Mouse (Mus musculus): ENCODE results near the gene Fes. TPM values are rescaled to one million over a fixed set of nuclear protein-coding genes. Genes with fewer than 3 reads are reported as not detected.

The Fes gene
- polyA plus RNA-seq, 1 experiment from 2014 or later = 6.2 TPM

- Histone ChIP-seq H3K36me3 (peaks cover 17% of the 10 kb centered on the region), H3K9me3 (no peaks in the 10 kb centered on the region), H3K4me2 (peak overlapping the region; percentile 44), H3K27ac (replicated peaks) (no peak overlapping the region), H3K27me3 (peaks cover 25% of the 10 kb centered on the region), H3K4me3 (peak overlapping the region; percentile 29; the same call in 1 of the 2 replicates), H3K9ac (0 out of 2 replicates have a peak overlapping the region, but pooled peaks have one; percentile 31), H3K4me1 (replicated peaks) (peaks cover 24% of the 10 kb centered on the region)
- ATAC-seq (ENCODE audit: low read depth) = peak; percentile 71
- WGBS = 42% methylated on average over 18 of the region's 18 CpGs
Measured at GRCm38 (mm10) chr7:80386235-80386930, 1.4 kb downstream of the Fes start.

GRCm38 (mm10) chr7:80382919-80383318 lies 4.8 kb downstream of the Fes start:
- no peak overlapping the region for H3K9ac ChIP-seq
- peaks cover 22% of the 10 kb centered on the region for H3K27me3 ChIP-seq
- H3K4me2 ChIP-seq = no peak overlapping the region
- H3K27ac ChIP-seq (replicated peaks) = no peak overlapping the region
- no peak for ATAC-seq (ENCODE audit: low read depth)
- H3K4me1 ChIP-seq (replicated peaks) = peaks cover 17% of the 10 kb centered on the region
- no peaks in the 10 kb centered on the region for H3K36me3 ChIP-seq
- no peak overlapping the region for H3K4me3 ChIP-seq
- H3K9me3 ChIP-seq = no peaks in the 10 kb centered on the region
- 76% methylated on average over 11 of the region's 11 CpGs for WGBS

- 61% methylated on average over 13 of the region's 13 CpGs for WGBS
- Histone ChIP-seq H3K4me2 (no peak overlapping the region), H3K36me3 (no peaks in the 10 kb centered on the region), H3K27ac (replicated peaks) (no peak overlapping the region), H3K4me1 (replicated peaks) (no peaks in the 10 kb centered on the region; the same call in 1 of the 2 replicates), H3K27me3 (peaks cover 8% of the 10 kb centered on the region; the same call in 1 of the 2 replicates), H3K9me3 (no peaks in the 10 kb centered on the region), H3K4me3 (no peak overlapping the region), H3K9ac (no peak overlapping the region)
- no peak for ATAC-seq (ENCODE audit: low read depth)
Measured at GRCm38 (mm10) chr7:80379531-80379930, 8.2 kb downstream of the Fes start.

GRCm38 (mm10) chr7:80377471-80377870 lies 10.3 kb downstream of the Fes start:
- Histone ChIP-seq H3K9me3 (no peaks in the 10 kb centered on the region), H3K36me3 (no peaks in the 10 kb centered on the region), H3K4me1 (replicated peaks) (no peaks in the 10 kb centered on the region; the same call in 1 of the 2 replicates), H3K27me3 (peaks cover 8% of the 10 kb centered on the region; the same call in 1 of the 2 replicates), H3K4me2 (no peak overlapping the region), H3K4me3 (no peak overlapping the region), H3K27ac (replicated peaks) (no peak overlapping the region), H3K9ac (no peak overlapping the region)
- 34% methylated on average over 6 of the region's 6 CpGs for WGBS
- no peak for ATAC-seq (ENCODE audit: low read depth)

GRCm38 (mm10) chr7:80376192-80376591 lies 11.6 kb downstream of the Fes start:
- ATAC-seq (ENCODE audit: low read depth) = no peak
- no peak overlapping the region for H3K4me2 ChIP-seq
- H3K27ac ChIP-seq (replicated peaks) = no peak overlapping the region
- H3K9me3 ChIP-seq = no peaks in the 10 kb centered on the region
- H3K27me3 ChIP-seq = no peaks in the 10 kb centered on the region
- no peak overlapping the region for H3K4me3 ChIP-seq
- 61% methylated on average over 10 of the region's 10 CpGs for WGBS
- H3K36me3 ChIP-seq = no peaks in the 10 kb centered on the region
- no peak overlapping the region for H3K9ac ChIP-seq
- no peaks in the 10 kb centered on the region; the same call in 1 of the 2 replicates for H3K4me1 ChIP-seq (replicated peaks)

GRCm38 (mm10) chr7:80375376-80376039 lies 12.2 kb downstream of the Fes start:
- Histone ChIP-seq H3K4me3 (no peak overlapping the region), H3K4me2 (no peak overlapping the region), H3K36me3 (no peaks in the 10 kb centered on the region), H3K4me1 (replicated peaks) (peaks cover under 1% of the 10 kb centered on the region; the same call in 1 of the 2 replicates), H3K9ac (no peak overlapping the region), H3K9me3 (no peaks in the 10 kb centered on the region), H3K27me3 (no peaks in the 10 kb centered on the region), H3K27ac (replicated peaks) (no peak overlapping the region)
- ATAC-seq (ENCODE audit: low read depth) = no peak
- 83% methylated on average over 9 of the region's 9 CpGs for WGBS

GRCm38 (mm10) chr7:80374733-80375132 lies 13.0 kb downstream of the Fes start:
- no peak for ATAC-seq (ENCODE audit: low read depth)
- Histone ChIP-seq H3K4me3 (no peak overlapping the region), H3K9me3 (no peaks in the 10 kb centered on the region), H3K27ac (replicated peaks) (no peak overlapping the region), H3K36me3 (no peaks in the 10 kb centered on the region), H3K9ac (no peak overlapping the region), H3K4me2 (no peak overlapping the region), H3K27me3 (no peaks in the 10 kb centered on the region), H3K4me1 (replicated peaks) (peaks cover 9% of the 10 kb centered on the region)
- WGBS = 93% methylated on average over 3 of the region's 3 CpGs

- Histone ChIP-seq H3K36me3 (no peaks in the 10 kb centered on the region), H3K4me1 (replicated peaks) (peaks cover 13% of the 10 kb centered on the region), H3K4me2 (no peak overlapping the region), H3K9ac (no peak overlapping the region), H3K9me3 (no peaks in the 10 kb centered on the region), H3K27ac (replicated peaks) (no peak overlapping the region), H3K4me3 (no peak overlapping the region), H3K27me3 (no peaks in the 10 kb centered on the region)
- no peak for ATAC-seq (ENCODE audit: low read depth)
- WGBS = 63% methylated on average over 3 of the region's 3 CpGs
Measured at GRCm38 (mm10) chr7:80374280-80374679, 13.5 kb downstream of the Fes start.

GRCm38 (mm10) chr7:80373850-80374249 lies 13.9 kb downstream of the Fes start:
- Histone ChIP-seq H3K27ac (replicated peaks) (no peak overlapping the region), H3K9ac (no peak overlapping the region), H3K9me3 (no peaks in the 10 kb centered on the region), H3K4me2 (no peak overlapping the region), H3K4me1 (replicated peaks) (peaks cover 17% of the 10 kb centered on the region), H3K27me3 (no peaks in the 10 kb centered on the region), H3K4me3 (no peak overlapping the region), H3K36me3 (no peaks in the 10 kb centered on the region)
- no peak for ATAC-seq (ENCODE audit: low read depth)
- WGBS = 80% methylated on average over 12 of the region's 12 CpGs

GRCm38 (mm10) chr7:80373352-80373751 lies 14.4 kb downstream of the Fes start:
- H3K9ac ChIP-seq = no peak overlapping the region
- no peak overlapping the region for H3K27ac ChIP-seq (replicated peaks)
- no peak overlapping the region for H3K4me2 ChIP-seq
- no peak overlapping the region for H3K4me3 ChIP-seq
- WGBS = 83% methylated on average over 4 of the region's 4 CpGs
- H3K27me3 ChIP-seq = no peaks in the 10 kb centered on the region
- peaks cover 3% of the 10 kb centered on the region for H3K36me3 ChIP-seq
- H3K9me3 ChIP-seq = no peaks in the 10 kb centered on the region
- H3K4me1 ChIP-seq (replicated peaks) = peaks cover 21% of the 10 kb centered on the region
- no peak for ATAC-seq (ENCODE audit: low read depth)

- 62% methylated on average over 2 of the region's 2 CpGs for WGBS
- no peak for ATAC-seq (ENCODE audit: low read depth)
- Histone ChIP-seq H3K9ac (no peak overlapping the region), H3K4me1 (replicated peaks) (peaks cover 21% of the 10 kb centered on the region), H3K4me3 (no peak overlapping the region), H3K9me3 (no peaks in the 10 kb centered on the region), H3K27me3 (no peaks in the 10 kb centered on the region), H3K27ac (replicated peaks) (no peak overlapping the region), H3K36me3 (peaks cover 10% of the 10 kb centered on the region), H3K4me2 (no peak overlapping the region)
Measured at GRCm38 (mm10) chr7:80372667-80373066, 15.1 kb downstream of the Fes start.

- H3K4me1 ChIP-seq (replicated peaks) = peaks cover 21% of the 10 kb centered on the region
- H3K36me3 ChIP-seq = peaks cover 15% of the 10 kb centered on the region
- H3K4me2 ChIP-seq = no peak overlapping the region
- no peaks in the 10 kb centered on the region for H3K27me3 ChIP-seq
- no peak overlapping the region for H3K27ac ChIP-seq (replicated peaks)
- 86% methylated on average over 3 of the region's 3 CpGs for WGBS
- no peaks in the 10 kb centered on the region for H3K9me3 ChIP-seq
- no peak overlapping the region for H3K4me3 ChIP-seq
- no peak for ATAC-seq (ENCODE audit: low read depth)
- no peak overlapping the region for H3K9ac ChIP-seq
Measured at GRCm38 (mm10) chr7:80372166-80372565, 15.6 kb downstream of the Fes start.
